Mouse (Mus musculus): ENCODE data around the gene Adprm. TPM values are rescaled to one million over a fixed set of nuclear protein-coding genes. Genes with fewer than 3 reads are reported as not detected.

Gene Adprm
- polyA plus RNA-seq, 1 experiment from 2014 or later, result 20.4 TPM

DNA sequence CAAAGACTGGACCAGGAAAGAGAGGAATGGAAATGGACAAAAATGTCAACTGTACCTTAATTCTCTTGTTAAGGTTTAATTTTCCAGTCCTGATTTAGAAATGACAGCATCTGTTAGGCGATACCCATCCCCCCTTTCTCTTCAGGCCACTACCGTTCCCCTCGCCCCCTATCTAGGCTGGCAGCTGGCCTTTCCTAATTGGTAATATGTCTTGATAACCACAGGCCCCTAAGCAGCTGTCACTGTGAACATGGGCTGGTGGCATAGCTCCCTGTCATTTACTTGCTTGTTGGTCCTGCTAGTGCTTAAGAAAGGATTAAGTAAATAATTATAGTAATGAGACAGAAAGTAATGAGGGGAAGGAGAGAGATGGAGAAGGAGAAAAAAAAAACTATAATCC lies 25.0 kb upstream of the Adprm start:
- WGBS, result 49% methylated on average over 3 of the region's 3 CpGs
- no peak overlapping the region for H3K4me2 ChIP-seq (ENCODE audit: low read length)
- H3K9me3 ChIP-seq (ENCODE audit: control insufficient read depth, low read length), result no peaks in the 10 kb centered on the region
- H3K36me3 ChIP-seq (ENCODE audit: control insufficient read depth, insufficient read depth, low read length), result no peaks in the 10 kb centered on the region
- no peak for ATAC-seq (ENCODE audit: insufficient number of reproducible peaks, insufficient read depth, low FRiP score, low read depth)
- no peak overlapping the region for H3K27ac ChIP-seq (replicated peaks in 1 of 2; ENCODE audit: control insufficient read depth in 1 of 2, insufficient read depth in 1 of 2, low read depth in 2 of 2, low read length in 2 of 2)
- H3K27me3 ChIP-seq (ENCODE audit: control insufficient read depth, insufficient read depth, low read length), result 0 out of 2 replicates have a peak, but pooled peaks cover 3% of the 10 kb centered on the region
- no peak overlapping the region for H3K9ac ChIP-seq (ENCODE audit: low read length)
- peaks cover 4 to 8% of the 10 kb centered on the region in 2 experiments; a peak in 2 of 4 replicates for H3K4me1 ChIP-seq (ENCODE audit: control insufficient read depth in 2 of 2, insufficient read depth in 2 of 2, low read length in 2 of 2)
- no peak overlapping the region for H3K4me3 ChIP-seq (ENCODE audit: control insufficient read depth in 1 of 2, insufficient read depth in 1 of 2, low read depth in 1 of 2, low read length in 2 of 2)

DNA sequence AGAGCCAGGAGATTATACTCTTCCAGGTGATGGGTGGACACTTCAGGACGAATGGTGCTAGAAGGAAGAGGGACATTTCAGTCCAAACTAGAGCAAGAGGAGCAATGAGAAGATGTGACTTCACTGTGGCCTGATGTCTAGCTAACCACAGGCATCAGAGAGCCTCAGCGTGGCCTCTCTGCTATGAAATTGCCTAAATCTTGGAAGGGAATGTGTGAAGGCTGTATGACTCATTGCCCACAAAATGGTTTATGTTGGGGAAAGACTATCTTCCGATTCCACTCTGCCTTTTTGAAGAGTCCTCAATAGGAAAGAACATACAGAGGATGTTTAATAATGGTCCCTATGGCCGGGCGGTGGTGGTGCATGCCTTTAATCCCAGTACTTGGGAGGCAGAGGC lies 24.4 kb upstream of the Adprm start:
- Histone ChIP-seq H3K4me1 (ENCODE audit: control insufficient read depth in 2 of 2, insufficient read depth in 2 of 2, low read length in 2 of 2) (peaks cover 4 to 9% of the 10 kb centered on the region in 2 experiments; a peak in 2 of 4 replicates), H3K9me3 (ENCODE audit: control insufficient read depth, low read length) (no peaks in the 10 kb centered on the region), H3K9ac (ENCODE audit: low read length) (no peak overlapping the region), H3K36me3 (ENCODE audit: control insufficient read depth, insufficient read depth, low read length) (no peaks in the 10 kb centered on the region), H3K27me3 (ENCODE audit: control insufficient read depth, insufficient read depth, low read length) (0 out of 2 replicates have a peak, but pooled peaks cover 3% of the 10 kb centered on the region), H3K27ac (replicated peaks in 1 of 2; ENCODE audit: control insufficient read depth in 1 of 2, insufficient read depth in 1 of 2, low read depth in 2 of 2, low read length in 2 of 2) (no peak overlapping the region), H3K4me3 (ENCODE audit: control insufficient read depth in 1 of 2, insufficient read depth in 1 of 2, low read depth in 1 of 2, low read length in 2 of 2) (no peak overlapping the region), H3K4me2 (ENCODE audit: low read length) (no peak overlapping the region)
- WGBS, result 82% methylated on average over 5 of the region's 5 CpGs
- ATAC-seq (ENCODE audit: insufficient number of reproducible peaks, insufficient read depth, low FRiP score, low read depth), result no peak

DNA sequence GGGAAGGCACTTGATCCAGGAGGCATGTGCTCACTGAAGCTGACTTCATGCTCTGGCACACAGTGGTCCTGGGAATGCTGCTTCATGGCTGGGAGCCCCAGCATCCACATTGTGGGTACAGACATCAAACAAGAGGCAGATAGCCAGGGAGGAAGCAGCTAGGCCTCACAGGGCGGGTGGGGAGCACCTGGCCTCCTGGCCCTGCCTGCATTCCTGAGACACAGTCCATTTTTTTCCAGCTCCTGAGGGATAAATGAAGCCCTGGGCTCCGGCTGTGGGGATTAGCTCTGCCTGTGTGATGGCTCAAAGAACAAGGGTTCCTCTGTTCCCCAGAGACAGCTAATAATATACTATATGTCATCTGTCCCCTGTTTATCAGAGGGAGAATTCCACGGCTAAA lies 22.6 kb upstream of the Adprm start:
- no peak overlapping the region for H3K9ac ChIP-seq (ENCODE audit: low read length)
- no peak for ATAC-seq (ENCODE audit: insufficient number of reproducible peaks, insufficient read depth, low FRiP score, low read depth)
- H3K27ac ChIP-seq (replicated peaks in 1 of 2; ENCODE audit: control insufficient read depth in 1 of 2, insufficient read depth in 1 of 2, low read depth in 2 of 2, low read length in 2 of 2), result no peak overlapping the region
- no peak overlapping the region for H3K4me3 ChIP-seq (ENCODE audit: control insufficient read depth in 1 of 2, insufficient read depth in 1 of 2, low read depth in 1 of 2, low read length in 2 of 2)
- H3K27me3 ChIP-seq (ENCODE audit: control insufficient read depth, insufficient read depth, low read length), result no peaks in the 10 kb centered on the region
- peaks cover 0 to 7% of the 10 kb centered on the region in 2 experiments; a peak in 1 of 4 replicates for H3K4me1 ChIP-seq (ENCODE audit: control insufficient read depth in 2 of 2, insufficient read depth in 2 of 2, low read length in 2 of 2)
- no peaks in the 10 kb centered on the region for H3K9me3 ChIP-seq (ENCODE audit: control insufficient read depth, low read length)
- no peaks in the 10 kb centered on the region for H3K36me3 ChIP-seq (ENCODE audit: control insufficient read depth, insufficient read depth, low read length)
- 41% methylated on average over 3 of the region's 3 CpGs for WGBS
- no peak overlapping the region for H3K4me2 ChIP-seq (ENCODE audit: low read length)

DNA sequence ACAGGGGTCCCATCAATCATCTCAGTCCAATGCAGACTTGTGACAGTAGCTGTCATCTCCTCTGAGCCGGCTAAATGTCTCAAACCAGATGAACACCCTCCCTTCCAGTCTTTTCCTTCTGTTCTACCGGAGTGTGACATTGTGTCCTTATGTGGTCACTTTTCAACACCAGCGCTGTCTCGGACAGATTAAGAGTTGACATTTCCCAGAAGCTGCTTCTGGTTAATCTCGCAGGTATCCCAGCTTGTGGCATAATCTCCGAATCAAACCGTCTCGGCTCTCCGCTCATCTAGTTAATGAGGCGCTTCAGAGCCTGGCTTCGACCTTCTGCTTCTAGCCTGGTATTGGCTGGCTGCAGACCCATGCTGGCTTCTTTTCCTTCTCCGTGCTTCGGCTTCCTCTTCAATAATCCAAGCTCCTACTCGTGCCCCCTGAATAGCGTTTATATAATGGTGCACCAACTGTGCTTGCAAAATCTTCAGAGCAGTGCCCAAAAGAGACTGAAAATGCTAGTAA lies 20.3 kb upstream of the Adprm start:
- Histone ChIP-seq H3K9me3 (ENCODE audit: control insufficient read depth, low read length) (no peaks in the 10 kb centered on the region), H3K36me3 (ENCODE audit: control insufficient read depth, insufficient read depth, low read length) (peaks cover 3% of the 10 kb centered on the region; the same call in 1 of the 2 replicates), H3K4me2 (ENCODE audit: low read length) (no peak overlapping the region), H3K27me3 (ENCODE audit: control insufficient read depth, insufficient read depth, low read length) (no peaks in the 10 kb centered on the region), H3K9ac (ENCODE audit: low read length) (no peak overlapping the region), H3K27ac (replicated peaks in 1 of 2; ENCODE audit: control insufficient read depth in 1 of 2, insufficient read depth in 1 of 2, low read depth in 2 of 2, low read length in 2 of 2) (no peak overlapping the region), H3K4me1 (ENCODE audit: control insufficient read depth in 2 of 2, insufficient read depth in 2 of 2, low read length in 2 of 2) (peaks cover 0 to 9% of the 10 kb centered on the region in 2 experiments; a peak in 1 of 4 replicates), H3K4me3 (ENCODE audit: control insufficient read depth in 1 of 2, insufficient read depth in 1 of 2, low read depth in 1 of 2, low read length in 2 of 2) (no peak overlapping the region)
- ATAC-seq (ENCODE audit: insufficient number of reproducible peaks, insufficient read depth, low FRiP score, low read depth), result no peak
- 39% methylated on average over 15 of the region's 15 CpGs for WGBS

DNA sequence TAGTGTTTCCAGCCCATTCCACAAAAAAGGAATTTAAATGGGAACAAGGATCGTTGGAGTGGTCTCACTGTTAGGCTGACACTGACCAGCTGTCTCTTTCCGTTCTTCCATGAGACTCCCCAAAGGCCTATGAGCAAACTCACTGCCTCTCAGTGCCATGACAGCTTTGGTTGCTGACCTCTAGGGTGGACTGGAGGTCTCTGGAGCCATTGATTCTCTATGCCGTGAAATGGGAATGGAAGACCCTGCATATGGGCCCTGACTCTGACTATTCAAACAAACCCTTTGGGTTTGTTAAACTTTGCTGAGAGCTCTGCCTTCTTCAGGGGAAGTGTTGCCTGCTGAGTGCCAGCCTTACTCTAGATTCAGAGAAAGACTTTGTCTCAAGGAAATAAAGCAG lies 15.3 kb upstream of the Adprm start:
- Histone ChIP-seq H3K9ac (ENCODE audit: low read length) (no peak overlapping the region), H3K4me1 (ENCODE audit: control insufficient read depth in 2 of 2, insufficient read depth in 2 of 2, low read length in 2 of 2) (peaks cover 0 to 6% of the 10 kb centered on the region in 2 experiments; a peak in 1 of 4 replicates), H3K27me3 (ENCODE audit: control insufficient read depth, insufficient read depth, low read length) (no peaks in the 10 kb centered on the region), H3K4me2 (ENCODE audit: low read length) (no peak overlapping the region), H3K9me3 (ENCODE audit: control insufficient read depth, low read length) (no peaks in the 10 kb centered on the region), H3K36me3 (ENCODE audit: control insufficient read depth, insufficient read depth, low read length) (peaks cover 47% of the 10 kb centered on the region), H3K4me3 (ENCODE audit: control insufficient read depth in 1 of 2, insufficient read depth in 1 of 2, low read depth in 1 of 2, low read length in 2 of 2) (no peak overlapping the region), H3K27ac (replicated peaks in 1 of 2; ENCODE audit: control insufficient read depth in 1 of 2, insufficient read depth in 1 of 2, low read depth in 2 of 2, low read length in 2 of 2) (no peak overlapping the region)
- ATAC-seq (ENCODE audit: insufficient number of reproducible peaks, insufficient read depth, low FRiP score, low read depth), result no peak
- 87% methylated on average over 3 of the region's 3 CpGs for whole genome bisulfite sequencing

DNA sequence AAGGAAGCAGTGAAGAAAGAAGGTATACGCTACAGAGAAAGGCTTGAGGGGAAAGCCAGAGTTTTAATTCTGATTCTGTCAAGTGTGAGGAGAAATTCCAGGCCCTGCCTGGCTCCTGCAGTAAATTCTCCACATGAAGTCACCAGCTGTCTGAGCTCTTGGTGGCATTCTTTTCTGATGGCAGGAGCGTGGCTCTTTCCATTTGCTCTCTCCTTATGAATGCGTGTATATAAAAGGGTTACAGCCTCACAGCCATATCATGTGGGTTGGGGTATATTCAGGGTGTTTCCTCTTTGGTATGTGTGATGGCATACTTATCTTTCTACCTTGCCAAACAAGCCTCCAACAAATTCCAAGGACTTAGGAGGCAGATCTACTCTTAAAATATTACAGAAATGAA lies 10.3 kb upstream of the Adprm start:
- peaks cover 91% of the 10 kb centered on the region for H3K36me3 ChIP-seq (ENCODE audit: control insufficient read depth, insufficient read depth, low read length)
- no peak overlapping the region for H3K4me3 ChIP-seq (ENCODE audit: control insufficient read depth in 1 of 2, insufficient read depth in 1 of 2, low read depth in 1 of 2, low read length in 2 of 2)
- H3K27ac ChIP-seq (replicated peaks in 1 of 2; ENCODE audit: control insufficient read depth in 1 of 2, insufficient read depth in 1 of 2, low read depth in 2 of 2, low read length in 2 of 2), result no peak overlapping the region
- no peak overlapping the region for H3K9ac ChIP-seq (ENCODE audit: low read length)
- H3K27me3 ChIP-seq (ENCODE audit: control insufficient read depth, insufficient read depth, low read length), result no peaks in the 10 kb centered on the region
- ATAC-seq (ENCODE audit: insufficient number of reproducible peaks, insufficient read depth, low FRiP score, low read depth), result no peak
- no peaks in the 10 kb centered on the region for H3K4me1 ChIP-seq (ENCODE audit: control insufficient read depth in 2 of 2, insufficient read depth in 2 of 2, low read length in 2 of 2)
- H3K4me2 ChIP-seq (ENCODE audit: low read length), result no peak overlapping the region
- H3K9me3 ChIP-seq (ENCODE audit: control insufficient read depth, low read length), result no peaks in the 10 kb centered on the region
- 72% methylated on average over 3 of the region's 3 CpGs for WGBS

DNA sequence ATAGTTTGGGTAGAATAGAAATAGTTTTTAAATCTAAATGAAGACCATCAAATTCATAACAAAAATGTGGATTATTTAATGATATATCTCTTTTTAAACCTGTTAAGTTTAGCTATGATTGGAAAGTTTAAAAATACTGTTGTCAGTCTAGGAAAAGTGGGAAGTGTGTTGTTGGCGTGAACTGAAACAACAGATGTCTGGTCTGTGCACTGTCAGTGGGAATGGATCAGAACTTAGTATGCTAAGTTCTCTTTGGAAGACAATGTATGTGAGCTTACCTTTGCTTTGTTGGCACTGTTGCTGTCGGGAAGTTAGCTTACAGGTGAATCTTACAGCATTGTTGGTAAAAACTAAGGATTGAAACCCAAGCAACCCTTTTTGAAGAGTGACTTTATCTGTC lies 8.9 kb upstream of the Adprm start:
- Histone ChIP-seq H3K36me3 (ENCODE audit: control insufficient read depth, insufficient read depth, low read length) (peaks cover 96% of the 10 kb centered on the region), H3K9me3 (ENCODE audit: control insufficient read depth, low read length) (no peaks in the 10 kb centered on the region), H3K27me3 (ENCODE audit: control insufficient read depth, insufficient read depth, low read length) (no peaks in the 10 kb centered on the region), H3K4me1 (ENCODE audit: control insufficient read depth in 2 of 2, insufficient read depth in 2 of 2, low read length in 2 of 2) (no peaks in the 10 kb centered on the region), H3K4me3 (ENCODE audit: control insufficient read depth in 1 of 2, insufficient read depth in 1 of 2, low read depth in 1 of 2, low read length in 2 of 2) (no peak overlapping the region), H3K9ac (ENCODE audit: low read length) (no peak overlapping the region), H3K27ac (replicated peaks in 1 of 2; ENCODE audit: control insufficient read depth in 1 of 2, insufficient read depth in 1 of 2, low read depth in 2 of 2, low read length in 2 of 2) (no peak overlapping the region), H3K4me2 (ENCODE audit: low read length) (no peak overlapping the region)
- no peak for ATAC-seq (ENCODE audit: insufficient number of reproducible peaks, insufficient read depth, low FRiP score, low read depth)
- WGBS, result 94% methylated on average over 2 of the region's 2 CpGs

DNA sequence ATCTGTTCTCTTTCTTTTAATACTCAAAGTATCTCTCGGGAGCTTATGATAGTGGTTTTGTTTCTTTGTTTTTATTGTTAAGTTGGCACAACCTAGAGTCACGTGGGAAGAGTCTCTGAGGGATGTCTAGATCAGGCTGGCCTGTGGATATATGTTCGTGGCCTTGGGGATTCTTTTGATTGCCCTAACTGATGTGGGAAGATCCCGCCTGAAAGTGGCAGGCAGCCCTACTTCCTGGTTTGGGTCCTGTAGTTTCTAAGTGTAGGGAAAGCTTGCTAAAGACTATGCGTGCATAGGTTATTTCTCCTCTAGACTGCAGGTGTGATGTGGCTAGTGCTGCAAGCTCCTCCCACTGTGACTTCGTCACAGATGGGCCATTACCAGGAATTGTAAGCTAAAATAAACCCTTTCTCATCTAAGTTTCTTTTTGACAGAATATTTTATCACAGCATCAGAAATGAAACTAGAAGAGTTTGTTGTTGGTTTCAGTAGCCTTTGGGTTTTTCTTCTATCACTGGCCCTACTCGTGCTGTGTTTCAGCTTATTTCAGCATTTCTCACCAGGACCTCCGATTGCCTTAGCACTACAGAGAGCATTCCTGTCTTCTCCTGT lies 2.5 kb upstream of the Adprm start:
- WGBS, result 91% methylated on average over 8 of the region's 8 CpGs
- no peaks in the 10 kb centered on the region for H3K27me3 ChIP-seq (ENCODE audit: control insufficient read depth, insufficient read depth, low read length)
- H3K27ac ChIP-seq (replicated peaks in 1 of 2; ENCODE audit: control insufficient read depth in 1 of 2, insufficient read depth in 1 of 2, low read depth in 2 of 2, low read length in 2 of 2), result no peak overlapping the region
- peaks cover 0 to 7% of the 10 kb centered on the region in 2 experiments; a peak in 2 of 4 replicates for H3K4me1 ChIP-seq (ENCODE audit: control insufficient read depth in 2 of 2, insufficient read depth in 2 of 2, low read length in 2 of 2)
- ATAC-seq (ENCODE audit: insufficient number of reproducible peaks, insufficient read depth, low FRiP score, low read depth), result no peak
- H3K9me3 ChIP-seq (ENCODE audit: control insufficient read depth, low read length), result no peaks in the 10 kb centered on the region
- no peak overlapping the region for H3K4me3 ChIP-seq (ENCODE audit: control insufficient read depth in 1 of 2, insufficient read depth in 1 of 2, low read depth in 1 of 2, low read length in 2 of 2)
- no peak overlapping the region for H3K4me2 ChIP-seq (ENCODE audit: low read length)
- peaks cover 64% of the 10 kb centered on the region for H3K36me3 ChIP-seq (ENCODE audit: control insufficient read depth, insufficient read depth, low read length)
- no peak overlapping the region for H3K9ac ChIP-seq (ENCODE audit: low read length)
